Mouse (Mus musculus) urinary bladder, adult 18-20 months (tissue): ENCODE results near the gene Islr2.

Experiments
- DNase-seq, 2 experiments: peaks; one replicate each; pipeline ENCODE4 v3.0.0; 2022; ENCODE audit warnings: low spot score in 2 of 2, mixed read lengths in 2 of 2

The Islr2 gene

GRCm38 (mm10) chr9:58220218-58220903 is 16.2 kb upstream of the Islr2 start:
- no peak for DNase-seq

GRCm38 (mm10) chr9:58218539-58218938 is 14.4 kb upstream of the Islr2 start:
- DNase-seq = no peak

- no peak for DNase-seq
Observed at GRCm38 (mm10) chr9:58216402-58216801, 12.3 kb upstream of the Islr2 start.

- DNase-seq = no peak
Observed at GRCm38 (mm10) chr9:58214519-58215180, 10.5 kb upstream of the Islr2 start.

GRCm38 (mm10) chr9:58213865-58214264 is 9.7 kb upstream of the Islr2 start:
- no peak for DNase-seq

GRCm38 (mm10) chr9:58213377-58213776 is 9.3 kb upstream of the Islr2 start:
- no peak for DNase-seq

- no peak for DNase-seq
Observed at GRCm38 (mm10) chr9:58210304-58210627, 6.1 kb upstream of the Islr2 start.

GRCm38 (mm10) chr9:58209462-58210303 is 5.6 kb upstream of the Islr2 start:
- no peak for DNase-seq

- DNase-seq = no peak
Observed at GRCm38 (mm10) chr9:58206013-58206412, 1.9 kb upstream of the Islr2 start.

GRCm38 (mm10) chr9:58204448-58205000 is 405 bp upstream of the Islr2 start:
- peak; percentile 85 to 96 for DNase-seq

- no peak for DNase-seq
Observed at GRCm38 (mm10) chr9:58202676-58203453, 1.3 kb downstream of the Islr2 start.

- no peak for DNase-seq
Observed at GRCm38 (mm10) chr9:58201861-58202549, 2.1 kb downstream of the Islr2 start.

- DNase-seq = no peak
Observed at GRCm38 (mm10) chr9:58201091-58201842, 2.9 kb downstream of the Islr2 start.

- DNase-seq = no peak
Observed at GRCm38 (mm10) chr9:58200270-58201090, 3.6 kb downstream of the Islr2 start.

- no peak for DNase-seq
Observed at GRCm38 (mm10) chr9:58199381-58200269, 4.5 kb downstream of the Islr2 start.

- DNase-seq = no peak
Observed at GRCm38 (mm10) chr9:58198801-58199371, 5.2 kb downstream of the Islr2 start.

- DNase-seq = peak in 1 of 2 experiments; percentile 56
Observed at GRCm38 (mm10) chr9:58197781-58198701, 6.1 kb downstream of the Islr2 start.
